Mouse (Mus musculus) pancreas, adult 10 weeks (tissue): ENCODE data around the gene Syne1. TPM values are rescaled to one million over a fixed set of nuclear protein-coding genes. Genes with fewer than 3 reads are reported as not detected.

Source experiments
- polyA plus RNA-seq: library from polyadenylated mRNA; stranded (reverse); fragments of 350-450 nt; fragmentation: Illumina TruSeq; extraction: RNeasy Lipid Tissue Mini Kit (QIAGEN cat#74804); gene quantifications from one replicate; pipeline ENCODE4 v1.2.3, GENCODE M21; 2015; ENCODE audit warnings: low read depth, low replicate concordance; ENCODE audit not compliant: insufficient read depth

The Syne1 gene
- polyA plus RNA-seq = 18.8 TPM

GRCm38 (mm10) chr10:5551382-5551781, at the start of gene Syne1:
Gene Syne1 (minus strand): TSS chr10:5551482.

GRCm38 (mm10) chr10:5593464-5593863, 42.2 kb upstream of the Syne1 start, which contains the start of gene Myct1:
Gene Myct1 (plus strand): TSS chr10:5593775.

GRCm38 (mm10) chr10:5068676-5069265, 482.5 kb downstream of the Syne1 start, which contains the start of gene Gm10097:
Gene Gm10097 (plus strand): TSS chr10:5069192.

Other genes with a start within 250 kb of the Syne1 start
- gene Myct1, start 42.3 kb upstream of the Syne1 start, polyA plus RNA-seq = 6.4 TPM
- gene Vip, start 87.7 kb upstream of the Syne1 start, polyA plus RNA-seq = 9.5 TPM